Mouse (Mus musculus) kidney, adult 2 months (tissue): ENCODE measurements around the gene Zfand6. TPM values are rescaled to one million over a fixed set of nuclear protein-coding genes. Genes with fewer than 3 reads are reported as not detected.

Experiments
- DNase-seq: peaks from one replicate; pipeline ENCODE4 v3.0.0; 2021
- H3K27ac ChIP-seq: fragments of 200-500 bp; 2 replicates; pipeline ENCODE4 v1.5.1; 2012; ENCODE audit warnings: low read depth, low read length, control low read depth, inconsistent platforms; ENCODE audit not compliant: insufficient read depth
- H3K27me3 ChIP-seq: fragments of 200-500 bp; replicated peaks from 2 replicates; pipeline ENCODE4 v1.6.1; 2012; ENCODE audit warnings: mild to moderate bottlenecking, moderate library complexity, low read length, inconsistent platforms; ENCODE audit not compliant: control insufficient read depth, insufficient read depth
- H3K36me3 ChIP-seq: fragments of 200-500 bp; 2 replicates; pipeline ENCODE4 v1.6.1; 2012; ENCODE audit warnings: mild to moderate bottlenecking, moderate library complexity, low read length, inconsistent platforms; ENCODE audit not compliant: control insufficient read depth, insufficient read depth
- H3K4me1 ChIP-seq: fragments of 200-500 bp; 2 replicates; pipeline ENCODE4 v1.6.1; 2011; ENCODE audit warnings: low read length; ENCODE audit not compliant: control insufficient read depth, insufficient read depth
- H3K4me3 ChIP-seq: fragments of 200-500 bp; 2 replicates; pipeline ENCODE4 v1.5.1; 2011; ENCODE audit warnings: mild to moderate bottlenecking, low read depth, low read length, control low read depth; ENCODE audit not compliant: insufficient read depth
- CTCF ChIP-seq: fragments of 200-500 bp; conservative IDR thresholded peaks from 2 replicates; pipeline ENCODE4 v1.5.1; 2011; ENCODE audit warnings: low read depth, mild to moderate bottlenecking, control low read depth, low read length, moderate library complexity, mixed read lengths; ENCODE audit not compliant: insufficient read depth, insufficient read length
- POLR2A ChIP-seq: fragments of 200-500 bp; IDR thresholded peaks from one replicate; pipeline ENCODE4 v1.6.1; 2011; ENCODE audit warnings: low read depth, low read length, control low read depth
- WGBS: fragments of 180-500 bp; shearing (Covaris S2); methylation state at CpG from one replicate; pipeline ENCODE4 v1.1.7; 2018; 5-methylcytosine and 5-hydroxymethylcytosine counted together
- polyA plus RNA-seq: library from polyadenylated mRNA; depleted of rRNA; stranded (reverse); fragments of >200 nt; gene quantifications from 2 replicates; pipeline ENCODE4 v1.2.3, GENCODE M21; 2012

The Zfand6 gene
- polyA plus RNA-seq, 1 experiment: 62.5 TPM

GRCm38 (mm10) chr7:84631878-84632277 lies 57.9 kb downstream of the Zfand6 start:
- no peak for DNase-seq
- 89% methylated on average over 3 of the region's 3 CpGs for WGBS
- Histone ChIP-seq H3K36me3 (no peaks in the 10 kb centered on the region), H3K4me1 (no peaks in the 10 kb centered on the region), H3K4me3 (no peak overlapping the region), H3K27ac (no peak overlapping the region), H3K27me3 (no peaks in the 10 kb centered on the region)
- TF ChIP-seq POLR2A: no peak

DNA sequence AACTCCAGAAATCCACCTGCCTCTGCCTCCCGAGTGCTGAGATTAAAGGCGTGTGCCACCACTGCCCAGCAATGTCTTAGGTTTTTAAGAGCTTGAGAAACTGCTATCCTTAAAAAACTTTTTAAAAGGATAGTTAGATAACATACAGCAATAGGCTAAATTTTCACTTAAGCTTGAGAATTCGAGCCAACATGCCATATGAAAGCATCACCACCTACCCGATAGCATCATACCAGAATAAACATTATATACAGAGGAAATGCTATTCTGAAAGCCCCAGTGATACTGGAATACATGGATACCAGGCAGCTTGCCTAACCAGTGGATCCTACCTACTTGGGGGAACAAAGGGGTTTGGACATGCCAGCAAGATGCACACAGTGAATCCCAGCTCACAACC lies 66.0 kb downstream of the Zfand6 start:
- WGBS: 98% methylated on average over 4 of the region's 4 CpGs

DNA sequence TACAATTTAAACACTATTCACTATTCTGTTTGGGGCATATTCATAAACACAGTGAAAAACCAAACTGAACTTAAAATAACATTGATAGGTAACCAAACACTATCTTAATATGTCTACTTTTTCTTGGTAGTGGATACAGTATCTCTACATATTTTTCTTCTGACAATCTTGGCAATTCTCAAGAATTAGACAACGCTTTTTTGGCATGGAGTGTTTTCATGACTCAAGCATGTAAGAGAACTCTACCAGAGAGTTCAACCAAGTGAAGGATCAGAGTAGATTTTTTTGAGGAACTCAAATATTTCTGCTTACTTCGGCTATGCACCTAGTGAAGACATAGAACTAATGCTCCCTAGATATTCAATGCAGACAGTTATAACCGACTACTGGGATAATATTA lies 68.8 kb downstream of the Zfand6 start:
- Histone ChIP-seq H3K27ac (no peak overlapping the region), H3K4me3 (no peak overlapping the region), H3K36me3 (no peaks in the 10 kb centered on the region; the same call in 1 of the 2 replicates), H3K4me1 (no peaks in the 10 kb centered on the region), H3K27me3 (no peaks in the 10 kb centered on the region)
- DNase-seq: no peak
- 93% methylated on average over 3 of the region's 3 CpGs for WGBS
- TF ChIP-seq CTCF: no peak
- no peak for TF ChIP-seq POLR2A

More for the DNA sequence above, 66.0 kb downstream of the Zfand6 start:
- Histone ChIP-seq H3K27me3 (no peaks in the 10 kb centered on the region), H3K4me1 (no peaks in the 10 kb centered on the region), H3K27ac (no peak overlapping the region), H3K36me3 (no peaks in the 10 kb centered on the region; the same call in 1 of the 2 replicates), H3K4me3 (no peak overlapping the region)
- TF ChIP-seq POLR2A (no peak), CTCF (no peak)
- DNase-seq: no peak

DNA sequence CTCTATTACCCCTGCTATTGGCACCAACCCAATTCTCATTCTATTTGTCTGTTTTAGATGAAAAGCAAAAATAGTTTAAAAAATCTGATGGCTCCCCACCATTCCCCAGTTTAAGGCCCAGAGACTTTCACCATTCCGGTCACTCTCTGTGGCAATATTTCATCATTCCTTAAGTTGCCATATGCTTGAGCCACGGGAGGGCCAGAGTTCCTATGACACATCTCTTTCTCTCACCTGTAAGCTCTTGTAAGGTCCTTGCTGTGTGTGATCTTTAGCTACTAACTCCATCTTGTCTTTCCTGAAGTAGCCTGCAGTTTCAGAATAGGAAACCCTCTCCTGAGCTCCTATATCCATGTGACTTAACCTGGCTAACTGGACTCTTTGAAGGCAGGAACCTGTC lies 70.8 kb downstream of the Zfand6 start:
- Histone ChIP-seq H3K36me3 (no peaks in the 10 kb centered on the region; the same call in 1 of the 2 replicates), H3K4me3 (no peak overlapping the region), H3K4me1 (no peaks in the 10 kb centered on the region), H3K27ac (no peak overlapping the region), H3K27me3 (no peaks in the 10 kb centered on the region)
- 95% methylated on average over 2 of the region's 2 CpGs for WGBS
- DNase-seq: no peak
- no peak for TF ChIP-seq CTCF
- TF ChIP-seq POLR2A: no peak

- TF ChIP-seq POLR2A: no peak
- no peak for TF ChIP-seq CTCF
- Histone ChIP-seq H3K36me3 (no peaks in the 10 kb centered on the region; the same call in 1 of the 2 replicates), H3K4me1 (no peaks in the 10 kb centered on the region), H3K27ac (no peak overlapping the region), H3K27me3 (no peaks in the 10 kb centered on the region), H3K4me3 (no peak overlapping the region)
- no peak for DNase-seq
- WGBS: 85% methylated on average over 4 of the region's 4 CpGs
Measured at GRCm38 (mm10) chr7:84612445-84612844, 77.3 kb downstream of the Zfand6 start.

GRCm38 (mm10) chr7:84611609-84612008 lies 78.2 kb downstream of the Zfand6 start:
- WGBS: 86% methylated on average over 1 of the region's 1 CpGs
- no peak for DNase-seq
- Histone ChIP-seq H3K27ac (no peak overlapping the region), H3K27me3 (no peaks in the 10 kb centered on the region), H3K4me3 (no peak overlapping the region), H3K36me3 (no peaks in the 10 kb centered on the region), H3K4me1 (no peaks in the 10 kb centered on the region)
- TF ChIP-seq CTCF: no peak
- no peak for TF ChIP-seq POLR2A

- DNase-seq: peak; percentile 92
- Histone ChIP-seq H3K27me3 (no peaks in the 10 kb centered on the region), H3K27ac (peak within 1 kb of the TSS; percentile 88), H3K4me1 (no peaks in the 10 kb centered on the region; the same call in 1 of the 2 replicates), H3K4me3 (peak within 1 kb of the TSS; percentile 82), H3K36me3 (no peaks in the 10 kb centered on the region)
- TF ChIP-seq POLR2A (no peak), CTCF (no peak)
- WGBS: 5% methylated on average over 10 of the region's 10 CpGs
Measured at GRCm38 (mm10) chr7:84606293-84606749, 83.4 kb downstream of the Zfand6 start, which contains the start of gene Fah. Fah (minus strand) TSS chr7:84606722.
